Mouse (Mus musculus): ENCODE results near the gene Kctd3. TPM values are rescaled to one million over a fixed set of nuclear protein-coding genes. Genes with fewer than 3 reads are reported as not detected.
"Not testable (repeated sequence)": the region's sequence is repeated elsewhere in the genome, so short reads cannot be mapped to it uniquely, and the experiment has no call there.

Gene Kctd3
- total RNA-seq (2021), result 46.9 and 54.5 TPM in 2 replicates
- long read RNA-seq, experiment 1, transcript Kctd3-201 (18 exons, 3,706 nt), result major isoform, 22 of 30 reads
- long read RNA-seq, experiment 1, partial matches to known transcripts, result 3 of 30 reads
- long read RNA-seq, experiment 1, other reads (novel, unspliced or antisense), result 4 of 30 reads
- long read RNA-seq, experiment 2, transcript Kctd3-201 (18 exons, 3,706 nt), result major isoform, 15 of 21 reads
- long read RNA-seq, experiment 2, partial matches to known transcripts, result 3 of 21 reads
- long read RNA-seq, experiment 2, other reads (novel, unspliced or antisense), result 3 of 21 reads

DNA sequence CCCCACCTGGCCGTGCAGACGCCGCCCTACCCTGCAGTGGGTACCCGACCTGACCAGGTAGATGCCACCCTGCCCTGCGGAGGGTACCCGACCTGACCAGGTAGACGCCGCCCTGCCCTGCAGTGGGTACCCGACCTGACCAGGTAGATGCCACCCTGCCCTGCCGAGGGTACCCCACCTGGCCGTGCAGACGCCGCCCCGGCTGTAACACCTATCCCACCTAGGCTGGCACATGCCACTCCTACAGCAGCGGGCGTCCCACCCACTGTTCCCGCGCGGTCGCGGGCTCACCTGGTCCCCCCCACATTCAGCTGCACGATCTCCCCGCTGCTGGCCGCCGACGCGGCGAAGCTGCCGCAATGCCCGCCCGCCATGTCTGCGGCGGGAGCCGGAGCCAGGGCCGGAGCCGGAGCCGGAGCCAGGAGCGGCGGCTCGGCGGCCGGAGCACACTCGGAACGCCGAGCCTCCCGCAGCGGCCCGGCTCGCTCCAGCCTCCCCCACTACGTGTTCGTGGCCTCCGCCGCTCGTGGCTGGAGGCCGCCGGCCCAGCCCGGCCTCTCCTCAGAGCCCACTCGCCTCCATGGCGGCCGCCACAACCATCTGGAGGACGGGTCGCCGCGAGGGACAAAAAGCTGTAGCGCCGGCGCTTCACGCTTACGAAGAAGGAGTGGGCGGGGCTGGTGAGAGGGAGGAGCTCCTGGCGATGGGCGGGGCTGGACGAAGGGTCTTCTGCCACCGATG is at the start of gene Kctd3:
TSS of gene Kctd3 (minus strand) at position 603 of the 741 bp plus-strand sequence.
- peak; percentile 99 for DNase-seq

DNA sequence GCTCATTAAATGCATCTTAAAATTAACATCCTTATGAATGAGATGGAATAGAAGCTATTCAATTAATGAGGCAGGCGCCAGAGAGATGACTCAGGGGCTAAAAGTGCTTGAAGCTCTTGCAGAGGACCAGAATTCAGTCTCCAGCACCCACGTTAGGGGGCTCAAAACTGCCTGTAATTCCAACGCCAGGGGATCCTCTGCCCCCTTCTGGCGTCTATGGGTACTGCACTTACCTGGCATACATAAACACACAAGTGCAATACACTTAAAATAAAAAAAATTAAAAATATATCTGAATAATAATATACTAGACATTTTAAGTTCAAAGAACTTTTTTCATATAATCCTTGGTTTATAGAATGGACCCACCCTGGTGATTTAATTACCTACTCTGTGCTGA is 49.8 kb upstream of the Kctd3 start:
- DNase-seq, result no peak

DNA sequence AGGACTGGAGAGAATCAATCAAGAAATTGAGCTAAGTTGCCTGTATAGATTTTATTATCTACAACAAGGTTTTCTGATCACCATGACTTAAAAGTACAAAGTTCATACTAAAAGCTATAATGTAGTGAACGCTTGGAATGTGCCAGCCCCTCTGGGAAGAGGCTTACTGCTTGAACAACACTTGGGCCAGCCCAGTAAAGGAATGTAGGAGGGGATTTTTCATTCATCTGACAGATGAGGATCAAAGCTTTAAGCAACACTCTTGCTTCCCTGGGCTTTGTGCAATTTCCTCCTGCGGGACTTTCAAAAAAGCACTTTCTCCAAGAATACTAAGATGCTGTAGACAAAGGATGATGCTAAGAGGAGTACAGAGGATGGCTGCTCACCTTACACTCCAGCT is 48.3 kb upstream of the Kctd3 start:
- no peak for DNase-seq

DNA sequence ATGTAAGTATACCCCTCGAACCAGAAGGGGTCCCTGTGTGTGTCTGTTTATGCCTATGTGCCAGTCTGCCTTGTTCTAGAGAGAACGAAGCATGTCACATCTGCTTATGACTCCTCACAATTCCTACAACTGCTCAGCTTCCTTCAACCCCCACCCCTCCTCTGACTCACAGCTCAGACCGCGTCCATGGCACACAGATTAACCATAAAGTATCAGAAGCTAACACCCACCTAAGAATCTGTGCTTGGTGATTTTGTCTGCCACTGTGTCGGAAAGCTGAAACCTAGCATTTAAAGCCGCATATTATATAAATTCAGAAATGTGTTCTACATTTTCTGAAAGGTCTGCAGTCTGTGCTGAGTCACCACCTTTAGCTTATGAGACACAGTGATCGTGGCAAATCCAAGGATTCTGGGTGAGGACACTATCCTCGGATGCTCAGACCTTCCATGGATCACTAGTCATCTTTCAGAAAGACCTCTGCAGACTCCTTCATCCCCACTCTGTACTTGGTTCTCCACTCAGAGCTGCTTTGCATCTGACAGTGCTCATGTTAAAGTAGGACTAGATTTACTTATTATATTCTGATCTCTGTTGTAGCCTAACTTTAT is 47.4 kb upstream of the Kctd3 start:
- peak; percentile 13 for DNase-seq

DNA sequence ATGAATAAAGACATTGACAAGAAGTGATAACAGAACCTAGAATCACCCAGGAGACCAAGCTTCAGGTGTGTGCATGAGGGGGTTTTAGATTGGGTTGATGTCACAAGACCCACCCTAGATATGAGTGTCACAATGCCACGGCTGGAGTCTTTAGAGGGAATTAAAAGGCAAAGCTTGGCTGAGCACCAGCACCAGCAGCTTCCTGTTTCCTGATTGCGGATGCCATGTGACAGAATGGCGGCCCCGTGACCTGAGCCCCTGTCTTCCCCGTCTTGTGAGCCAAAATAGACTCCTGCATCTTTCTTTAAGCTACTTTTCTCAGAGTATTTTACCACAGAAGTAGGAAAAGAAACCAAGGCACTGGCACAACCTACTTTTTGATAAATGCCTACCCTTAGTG is 46.5 kb upstream of the Kctd3 start:
- peak; percentile 11 for DNase-seq

DNA sequence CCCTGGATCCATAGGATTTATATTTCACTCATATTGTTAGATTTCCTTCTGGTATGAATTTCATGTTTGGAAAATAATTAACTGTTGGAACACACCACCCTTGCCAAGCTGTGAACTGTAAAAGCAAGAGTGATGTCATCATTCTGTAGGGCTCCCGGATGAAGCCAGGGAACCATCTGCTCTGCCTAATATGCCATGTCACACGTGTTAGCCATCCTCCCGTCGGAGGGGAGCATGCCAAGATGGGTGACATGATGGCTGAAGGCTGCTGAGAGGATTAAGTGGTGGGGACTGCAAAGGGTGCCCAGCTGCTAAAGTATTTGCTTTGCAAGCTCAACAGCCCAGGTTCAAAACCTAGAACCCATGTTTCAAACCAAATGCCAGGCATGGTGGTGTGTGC is 44.5 kb upstream of the Kctd3 start:
- DNase-seq, result no peak

DNA sequence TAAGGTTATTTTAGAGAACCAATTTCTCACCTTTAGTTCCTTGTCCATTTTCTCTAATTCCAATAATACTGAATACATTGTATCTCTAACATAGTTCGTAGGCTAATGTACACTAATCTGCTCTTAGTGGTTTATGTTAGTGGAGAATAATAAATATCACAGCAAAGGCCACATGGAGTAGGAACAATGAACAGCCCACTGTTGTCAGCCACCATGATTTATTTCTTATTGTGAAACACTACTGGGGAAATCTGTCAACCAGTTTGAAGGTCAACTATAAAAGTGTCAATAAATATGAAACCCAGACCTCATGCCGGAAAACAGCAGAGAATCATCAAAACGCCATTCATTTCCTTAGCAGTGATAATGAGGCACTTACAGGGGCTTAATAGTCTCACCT is 42.5 kb upstream of the Kctd3 start:
- DNase-seq, result no peak

DNA sequence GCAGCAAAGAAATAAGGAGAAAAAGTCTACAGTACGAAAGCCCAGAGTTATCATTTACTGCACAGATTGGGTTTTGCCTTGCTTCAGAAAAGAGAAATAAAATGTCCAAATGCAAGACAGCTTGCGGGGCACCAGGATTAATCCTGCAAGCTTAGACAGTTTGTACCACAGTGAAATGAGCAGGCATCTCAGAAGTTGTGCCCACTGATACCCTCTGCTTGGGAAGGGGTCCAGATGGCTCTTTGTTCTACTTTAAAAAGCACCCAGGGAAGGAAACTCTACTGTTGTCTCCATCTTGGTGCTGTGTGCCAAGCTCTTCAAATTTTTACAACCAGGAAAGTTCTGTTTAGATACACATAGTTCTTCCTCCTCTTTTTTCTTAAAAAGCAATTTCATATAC is 40.7 kb upstream of the Kctd3 start:
- DNase-seq, result no peak

DNA sequence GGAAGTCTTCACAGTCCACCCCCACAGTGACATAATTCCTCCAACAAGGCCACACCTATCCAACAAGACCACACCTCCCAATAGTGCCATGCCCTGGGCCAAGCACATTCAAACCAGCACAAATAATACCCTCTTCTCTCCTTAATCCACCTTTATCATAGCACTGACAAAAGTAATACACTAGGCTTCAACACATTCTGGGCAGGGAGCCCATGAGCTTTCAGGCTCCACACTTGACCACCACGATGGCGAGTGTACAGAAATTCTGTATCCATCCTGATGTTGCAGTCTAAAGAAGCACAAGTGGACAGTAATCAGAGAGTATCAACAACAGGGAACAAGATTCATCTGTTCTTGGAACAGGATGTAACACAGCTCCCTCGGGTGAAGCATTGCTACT is 40.3 kb upstream of the Kctd3 start:
- no peak for DNase-seq

DNA sequence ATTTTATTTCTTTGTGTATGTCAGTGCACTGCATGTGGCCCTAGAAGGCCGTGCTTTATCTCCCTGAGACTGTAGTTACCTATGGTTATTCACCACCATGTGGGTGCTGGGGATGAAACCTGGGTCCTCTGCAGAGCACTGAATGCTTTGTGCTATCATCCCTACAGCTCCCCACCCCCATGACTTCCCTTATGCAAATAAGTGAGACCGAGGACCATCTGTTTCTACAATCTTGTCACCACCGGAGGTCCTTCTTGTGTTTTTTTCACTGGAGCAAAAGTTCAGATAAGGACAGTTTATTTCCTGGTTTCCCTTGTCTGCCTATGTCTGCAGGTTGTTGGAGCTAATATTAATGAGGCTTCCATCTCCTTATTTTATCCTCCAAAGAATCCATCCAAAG is 39.2 kb upstream of the Kctd3 start:
- no peak for DNase-seq

DNA sequence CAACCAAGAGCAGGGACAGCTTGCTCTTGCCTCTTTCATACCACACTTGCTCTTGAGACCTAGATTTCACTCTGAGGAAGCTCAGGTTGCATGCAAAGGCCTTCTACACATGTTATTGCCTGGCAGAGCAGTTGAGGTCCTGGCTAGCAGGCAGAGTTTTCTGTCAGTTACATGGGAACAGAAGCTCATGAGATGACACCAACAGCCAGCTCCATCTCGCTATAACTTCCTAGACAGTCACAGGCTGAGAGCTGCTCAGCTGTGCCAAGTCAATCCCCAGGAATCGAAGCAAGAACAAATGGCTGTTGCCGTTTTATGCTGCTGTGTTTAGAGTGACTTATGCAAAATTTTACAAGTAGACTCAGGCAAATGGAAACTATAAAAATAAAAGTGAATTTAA is 38.7 kb upstream of the Kctd3 start:
- no peak for DNase-seq

DNA sequence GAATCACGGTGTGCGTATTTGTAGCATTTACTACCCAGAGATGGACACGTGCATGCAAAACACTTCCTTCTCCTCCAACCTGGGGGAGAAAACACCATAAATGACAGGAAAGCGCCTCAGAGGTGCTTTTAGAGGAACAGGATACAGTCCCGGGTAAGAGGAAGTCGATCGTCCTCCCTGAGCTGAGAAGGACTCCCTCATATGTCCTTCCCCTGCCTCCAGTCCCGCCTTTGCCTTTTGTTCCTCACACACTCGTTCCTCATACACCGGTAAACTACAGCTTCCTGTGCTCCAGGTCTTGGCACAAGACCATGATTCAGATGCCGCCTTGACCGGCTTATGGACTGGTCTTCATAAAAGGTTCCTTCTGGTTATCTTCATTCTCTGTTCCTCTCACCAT is 33.6 kb upstream of the Kctd3 start:
- no peak for DNase-seq

DNA sequence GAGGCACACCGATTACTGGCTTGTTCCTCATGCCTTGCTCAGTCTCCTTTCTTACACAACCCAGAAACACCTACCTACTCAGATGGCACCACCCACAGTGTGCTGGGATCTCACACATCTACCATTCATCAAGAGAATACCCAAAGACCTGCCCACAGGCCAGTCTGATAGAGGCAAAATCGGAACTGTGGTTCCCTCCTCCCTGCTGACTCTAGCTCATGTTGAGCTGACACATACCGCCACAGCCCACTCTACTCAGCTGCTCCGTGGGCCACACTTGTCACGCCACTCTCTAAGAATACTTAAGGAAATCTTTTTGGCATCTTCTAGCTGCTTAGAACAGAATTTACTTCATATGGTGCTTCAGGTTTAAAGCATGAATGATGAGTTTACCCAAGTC is 31.7 kb upstream of the Kctd3 start:
- no peak for DNase-seq

DNA sequence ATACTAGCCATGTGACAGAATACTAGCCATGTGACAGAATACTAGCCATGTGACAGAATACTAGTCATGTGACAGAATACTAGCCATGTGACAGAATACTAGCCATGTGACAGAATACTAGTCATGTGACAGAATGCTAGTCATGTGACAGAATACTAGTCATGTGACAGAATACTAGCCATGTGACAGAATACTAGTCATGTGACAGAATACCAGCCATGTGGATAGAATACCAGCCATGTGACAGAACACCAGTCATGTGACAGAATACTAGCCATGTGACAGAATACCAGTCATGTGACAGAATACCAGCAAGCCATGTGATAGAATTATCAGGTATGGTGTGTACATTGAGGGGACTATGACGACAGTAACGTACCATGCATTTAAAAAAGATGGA is 25.2 kb upstream of the Kctd3 start:
- DNase-seq, result not testable (repeated sequence)

DNA sequence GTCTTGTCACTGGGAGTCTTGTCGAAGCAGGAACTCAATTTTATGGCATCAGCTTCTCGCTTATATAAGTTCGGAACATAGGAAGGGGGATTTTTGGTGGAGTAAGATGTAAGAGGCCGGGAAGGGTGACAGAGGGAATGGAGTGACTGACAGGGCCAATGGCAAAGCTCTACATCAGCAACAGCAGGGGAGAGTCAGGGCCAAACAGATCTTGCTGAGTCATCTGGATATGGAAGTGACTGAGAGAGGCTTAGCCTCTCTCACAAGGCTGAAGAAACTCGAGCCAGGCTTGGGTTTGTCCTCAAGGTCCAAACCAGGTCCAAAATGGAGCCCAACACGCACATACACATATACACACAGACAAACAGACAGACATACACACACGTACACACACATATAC is 23.3 kb upstream of the Kctd3 start:
- peak; percentile 35 for DNase-seq

DNA sequence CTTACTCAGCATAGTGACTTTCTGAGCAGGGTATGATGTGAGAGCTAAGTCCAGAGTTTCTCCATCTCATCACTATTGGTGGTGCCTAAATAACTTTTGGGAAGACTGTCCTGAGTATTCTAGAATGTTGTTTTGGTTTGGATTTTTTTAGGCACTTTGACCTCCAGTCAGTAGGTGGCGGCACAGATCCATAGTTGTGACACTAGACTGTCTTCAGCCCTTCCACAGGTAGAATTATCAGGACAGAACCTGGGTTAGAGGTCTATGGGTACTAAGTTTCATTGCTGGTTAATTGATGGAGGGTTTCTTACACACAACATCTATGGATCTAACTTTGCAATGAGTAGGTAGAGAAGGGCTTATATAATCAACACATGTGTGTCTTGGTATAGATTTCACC is 20.6 kb upstream of the Kctd3 start:
- peak; percentile 29 for DNase-seq

DNA sequence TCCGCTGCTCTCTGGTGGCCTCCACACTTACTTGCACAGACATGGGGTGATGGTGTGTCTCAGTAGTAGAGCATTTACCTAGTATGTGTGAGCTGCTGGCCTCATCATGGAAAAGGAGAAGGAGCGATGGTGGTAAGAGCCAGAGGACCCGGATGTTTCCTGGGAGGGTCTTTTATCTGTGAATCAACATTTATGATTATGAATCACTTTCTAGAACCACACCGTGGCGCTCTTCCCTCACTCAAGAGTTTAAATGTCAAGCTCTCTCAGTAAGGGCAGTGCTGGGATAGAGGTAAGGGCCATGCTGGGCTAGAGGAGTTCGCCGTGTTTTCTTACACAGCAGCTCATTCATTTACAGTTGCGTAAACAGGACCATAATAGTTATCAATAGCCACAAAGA is 19.2 kb upstream of the Kctd3 start:
- DNase-seq, result peak; percentile 35

DNA sequence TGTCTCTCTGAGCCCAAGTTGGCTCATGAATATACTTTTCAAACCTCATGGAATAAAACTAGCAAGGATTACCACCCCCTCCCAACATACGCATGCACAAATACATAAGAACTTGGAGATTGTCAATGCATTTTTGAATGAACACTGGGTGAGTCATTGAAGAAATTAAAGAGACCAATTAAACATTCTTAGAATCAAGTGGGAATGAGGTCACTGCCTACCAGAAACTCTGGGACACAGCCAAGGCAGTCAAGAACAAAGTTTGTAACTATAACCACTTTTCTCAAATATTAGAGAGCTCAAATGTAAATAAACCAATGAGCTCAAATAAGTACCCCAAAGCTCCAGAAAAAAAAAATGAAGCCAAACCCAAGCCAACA is 16.1 kb upstream of the Kctd3 start:
- no peak for DNase-seq

DNA sequence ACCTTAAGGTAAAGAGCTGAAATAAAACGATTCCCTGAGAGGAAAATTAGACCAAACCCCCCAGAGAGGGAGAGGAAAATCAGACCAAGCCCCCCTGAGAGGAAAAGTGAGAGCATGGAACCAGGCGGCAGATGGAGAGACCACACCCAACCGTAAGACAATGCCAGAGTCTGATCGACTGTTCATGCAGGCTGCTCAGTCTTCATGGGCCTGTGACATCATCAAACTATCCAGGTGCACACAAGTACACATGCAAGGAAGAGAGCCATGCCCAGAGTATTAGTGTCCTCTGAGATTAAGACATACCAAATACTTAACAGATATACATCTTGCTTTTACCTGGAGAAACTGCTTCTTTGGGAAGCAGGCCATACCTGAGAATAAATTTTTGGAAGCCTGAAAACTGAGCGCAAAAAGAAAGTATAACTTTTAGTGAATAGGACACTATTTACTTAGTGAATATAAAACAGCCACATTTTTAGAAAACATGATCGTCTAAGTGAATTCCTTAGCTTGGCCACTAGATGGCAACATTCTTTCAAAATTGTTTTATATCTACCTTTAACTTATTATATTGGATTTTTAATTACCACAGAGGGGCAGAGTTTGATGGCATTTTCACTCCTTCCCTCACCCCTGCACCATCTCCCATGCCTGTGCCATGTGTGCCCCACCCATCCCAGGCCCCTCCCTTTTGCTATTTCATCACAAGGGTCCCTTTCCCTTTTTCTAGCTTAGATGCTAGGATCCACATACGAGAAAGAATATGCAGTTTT is 15.5 kb upstream of the Kctd3 start:
- DNase-seq, result no peak

DNA sequence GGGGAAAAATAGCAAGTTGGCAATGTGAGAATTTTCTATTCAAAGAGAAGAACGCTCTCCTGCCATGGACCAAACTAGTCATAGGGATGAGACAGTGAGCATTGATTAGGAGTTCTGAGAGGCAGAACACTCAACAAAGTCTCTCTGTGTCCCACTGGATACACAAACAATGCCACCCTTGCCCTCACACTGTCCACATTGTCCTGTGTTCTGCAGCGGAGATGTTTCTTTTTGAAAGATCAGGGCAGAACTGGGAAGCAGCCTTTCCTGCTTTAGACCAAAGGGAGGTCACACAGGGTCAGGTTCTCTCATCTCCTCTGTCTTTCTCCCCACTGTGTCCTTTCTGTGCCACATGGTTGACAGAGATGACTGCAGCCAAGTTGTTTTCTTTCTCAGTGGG is 7.7 kb upstream of the Kctd3 start:
- no peak for DNase-seq

DNA sequence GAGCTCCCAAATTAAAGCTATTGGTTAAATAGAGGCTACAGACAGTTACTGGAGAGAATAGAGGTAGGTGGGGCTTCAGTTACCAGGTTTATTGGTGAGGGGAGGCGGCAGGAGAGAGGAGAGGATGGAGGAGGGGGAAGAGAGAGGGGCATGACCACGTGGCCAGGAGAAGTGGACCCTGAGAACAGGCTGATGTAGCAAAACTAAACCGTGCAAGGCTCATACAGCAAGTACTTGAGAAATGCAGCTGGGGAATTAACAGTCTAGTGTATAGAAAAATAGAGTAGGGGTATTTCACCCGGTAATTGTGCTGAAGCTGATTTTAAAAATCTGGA is 5.9 kb upstream of the Kctd3 start:
- DNase-seq, result no peak

DNA sequence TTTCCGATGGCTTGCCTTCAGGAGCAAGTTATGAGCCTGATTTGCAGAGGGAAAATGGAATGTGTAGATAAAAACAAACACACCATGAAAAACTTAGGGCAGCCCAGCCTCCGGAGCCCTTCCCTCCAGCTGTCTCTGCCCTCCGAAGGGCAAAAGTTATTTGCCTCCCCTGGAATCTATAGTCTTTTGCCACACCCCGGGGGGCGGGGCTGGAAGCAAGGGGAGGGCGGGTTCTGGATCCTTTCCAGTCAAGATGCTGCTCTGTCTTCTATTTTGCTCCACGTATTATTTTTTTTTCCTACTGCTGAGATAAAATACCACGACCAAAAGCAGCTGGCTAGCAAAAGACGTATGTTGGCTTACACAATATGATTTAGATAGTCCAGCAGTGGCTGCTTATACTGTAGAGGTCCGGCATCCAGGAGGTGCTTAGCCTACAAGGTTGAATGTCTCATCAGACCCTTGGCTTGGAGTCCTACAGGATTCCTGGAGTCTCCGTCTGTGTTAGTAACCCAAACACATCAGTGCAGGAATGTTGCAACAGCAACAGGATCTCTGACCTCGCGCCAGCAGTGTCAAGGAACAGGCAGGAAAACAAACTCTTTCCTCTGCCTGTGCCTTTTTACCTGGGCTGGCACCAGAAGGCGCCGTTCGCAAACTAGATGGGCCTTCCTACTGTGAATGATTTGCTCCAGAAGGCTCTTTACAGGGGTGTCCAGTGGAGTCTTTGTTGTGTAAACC is 5.4 kb upstream of the Kctd3 start:
- peak; percentile 69 for DNase-seq
